ENCODE assay signal across 8 mouse cellular contexts in genomic region chr2:33847196-33847834, GRCm38 (mm10). TPM values are rescaled to one million over a fixed set of nuclear protein-coding genes. Genes with fewer than 3 reads are reported as not detected.
DNase-seq lines count a peak whose midpoint lies in the region; ATAC-seq and TF ChIP-seq lines count a peak whose summit lies in the region.
"Had no signal": no experiment of that assay in that cellular context is flagged by ENCODE, and none has a peak within 500 bp of the region (broad histone marks: within the 10 kb centered on the region; RNA-seq: fewer than 3 reads in every experiment).

No protein-coding gene starts in this region.

- ATAC-seq in granulocyte monocyte progenitor cell, adult 5-6 weeks (replicated peaks; ENCODE audit: poor library complexity, severe bottlenecking): peak; percentile 79
- no peak for ATAC-seq in liver, postnatal 0 days

- no peak for TF ChIP-seq POLR2A in CH12.LX (IDR thresholded peaks at IDR 0.05; ENCODE audit: low read depth, low read length)

- WGBS in liver, postnatal 0 days (ENCODE audit: insufficient replicate concordance): 63% methylated on average over 11 of the region's 11 CpGs

- DNase-seq in 3134 (ENCODE audit: extremely low read depth, insufficient read length, low spot score): peak; percentile 25
- peak; percentile 55 for DNase-seq in CH12.LX (ENCODE audit: extremely low read depth)
- no peak for DNase-seq in liver, postnatal 0 days
- DNase-seq in frontal cortex, postnatal 14 days (ENCODE audit: low spot score in 2 of 2): no peak
- no peak for DNase-seq in left cerebral cortex, adult 18-20 months (ENCODE audit: low spot score in 2 of 2)
- no peak for DNase-seq in frontal cortex, postnatal 25 days (ENCODE audit: low spot score in 2 of 2)
- DNase-seq: gastrocnemius, postnatal 10 days had no signal

- TF ChIP-seq RAD21 in CH12.LX (IDR thresholded peaks at IDR 0.05; ENCODE audit: low read depth, low read length): no peak

- H3K4me3 ChIP-seq in CH12.LX (replicated peaks in 1 of 3; ENCODE audit: low read depth in 2 of 3, low read length in 2 of 3, poor library complexity in 1 of 3): no peak overlapping the region
- no peak overlapping the region for H3K4me3 ChIP-seq in liver, postnatal 0 days (ENCODE audit: low read depth, low read length)

- no peaks in the 10 kb centered on the region for H3K9me3 ChIP-seq in CH12.LX (replicated peaks; ENCODE audit: low read length)
- H3K9me3 ChIP-seq in liver, postnatal 0 days (ENCODE audit: low read length): no peaks in the 10 kb centered on the region

- no peaks in the 10 kb centered on the region for H3K27me3 ChIP-seq in CH12.LX (replicated peaks)
- no peaks in the 10 kb centered on the region for H3K27me3 ChIP-seq in liver, postnatal 0 days (ENCODE audit: insufficient read depth, low read length)

- in situ Hi-C loops in CH12.LX (cut with MboI; ENCODE audit: low pct_ligation_motif_present, low pct_unique_long_range_greater_than_20kb, low sequenced_read_pairs): loop anchor here (5.0 kb wide), 1 partner anchor 40 kb away; the partner anchor contains the start of gene Mvb12b

- no peak for TF ChIP-seq CTCF in CH12.LX (conservative IDR thresholded peaks at IDR 0.05 in 1 of 2, IDR thresholded peaks at IDR 0.05 in 1 of 2; ENCODE audit: low read depth in 2 of 2, low read length in 2 of 2)
- TF ChIP-seq CTCF in liver, postnatal 0 days (IDR thresholded peaks at IDR 0.05; ENCODE audit: low read depth): no peak

- no peaks in the 10 kb centered on the region for H3K36me3 ChIP-seq in CH12.LX (replicated peaks in 1 of 2; ENCODE audit: control insufficient read depth in 1 of 2, insufficient read depth in 1 of 2, low read length in 1 of 2)
- no peaks in the 10 kb centered on the region for H3K36me3 ChIP-seq in liver, postnatal 0 days (replicated peaks; ENCODE audit: insufficient read depth, low read length)

- H3K9ac ChIP-seq in CH12.LX (ENCODE audit: insufficient read depth, low read depth): no peak overlapping the region
- H3K9ac ChIP-seq in liver, postnatal 0 days (replicated peaks): no peak overlapping the region

- no peaks in the 10 kb centered on the region for H3K79me2 ChIP-seq in CH12.LX (replicated peaks; ENCODE audit: control insufficient read depth, extremely low read depth, insufficient read depth, poor library complexity, severe bottlenecking)

- peak; percentile 45 for TF ChIP-seq EP300 in CH12.LX (IDR thresholded peaks at IDR 0.05; ENCODE audit: low read length)
- TF ChIP-seq EP300 in liver, postnatal 0 days (IDR thresholded peaks at IDR 0.05; ENCODE audit: low read depth): no peak

- H3K4me1 ChIP-seq in CH12.LX (ENCODE audit: control insufficient read depth in 1 of 2, insufficient read depth in 2 of 2): peaks cover 26 to 50% of the 10 kb centered on the region in 2 experiments
- H3K4me1 ChIP-seq in liver, postnatal 0 days (ENCODE audit: insufficient read depth): peaks cover 38% of the 10 kb centered on the region

- H3K27ac ChIP-seq in CH12.LX (ENCODE audit: insufficient read depth, low read depth): no peak overlapping the region
- H3K27ac ChIP-seq in liver, postnatal 0 days (ENCODE audit: low read depth): peak overlapping the region; percentile 41

- H3K4me2 ChIP-seq in CH12.LX (ENCODE audit: insufficient read depth, low read depth, poor library complexity, severe bottlenecking): no peak overlapping the region
- H3K4me2 ChIP-seq in liver, postnatal 0 days (ENCODE audit: low read depth, low read length): no peak overlapping the region

- dilution Hi-C loops in CH12.LX (cut with MboI; ENCODE audit: extremely low pct_ligation_motif_present, extremely low pct_unique_long_range_greater_than_20kb, low sequenced_read_pairs): no loop called here

TF ChIP-seq in CH12.LX, 34 proteins besides CTCF, POLR2A, EP300 and RAD21:
- TF ChIP-seq KAT2A (IDR thresholded peaks at IDR 0.05; ENCODE audit: insufficient replicate concordance, low read length): 0 out of 2 replicates have a peak, but pooled peaks have one; percentile 18
- 0 out of 2 replicates have a peak, but pooled peaks have one; percentile 30 for TF ChIP-seq ETS1 (conservative IDR thresholded peaks at IDR 0.05; ENCODE audit: low read depth, low read length)
- 0 out of 2 replicates have a peak, but pooled peaks have one; percentile 25 for TF ChIP-seq MXI1 (IDR thresholded peaks at IDR 0.05; ENCODE audit: low read depth, low read length)
- peak; percentile 55; the same call in 1 of the 2 replicates for TF ChIP-seq MAX (IDR thresholded peaks at IDR 0.05; ENCODE audit: low read length)
- TF ChIP-seq NELFE (IDR thresholded peaks at IDR 0.05; ENCODE audit: low read depth, low read length): no peak
- no peak for TF ChIP-seq ELF1 (IDR thresholded peaks at IDR 0.05; ENCODE audit: low read depth, low read length)
- no peak for TF ChIP-seq JUN (IDR thresholded peaks at IDR 0.05; ENCODE audit: insufficient read depth, low read depth, low read length)
- TF ChIP-seq MAFK (IDR thresholded peaks at IDR 0.05; ENCODE audit: insufficient replicate concordance, low read length): 0 out of 2 replicates have a peak, but pooled peaks have one; percentile 3
- peak; percentile 42; the same call in 1 of the 2 replicates for TF ChIP-seq SIN3A (IDR thresholded peaks at IDR 0.05; ENCODE audit: low read length)
- no peak for TF ChIP-seq USF1 (IDR thresholded peaks at IDR 0.05; ENCODE audit: low read depth, low read length)
- TF ChIP-seq IRF4 (IDR thresholded peaks at IDR 0.05; ENCODE audit: low read depth, low read length): peak; percentile 33; the same call in 1 of the 2 replicates
- TF ChIP-seq BHLHE40 (IDR thresholded peaks at IDR 0.05; ENCODE audit: low read depth, low read length): peak; percentile 44; the same call in 1 of the 2 replicates

RNA-seq across cellular contexts. Expression of gene Mvb12b, which starts 40.4 kb away (rescaled TPM):
- 11.5 and 16.7 TPM in 2 replicates for total RNA-seq in CH12.LX (2012; rRNA removed)
- total RNA-seq in CH12.LX (2014; rRNA removed): 3.0 and 3.1 TPM in 2 replicates
- polyA plus RNA-seq in CH12.LX (2012; ENCODE audit: insufficient read length, low read depth): 5.1 and 5.3 TPM in 2 replicates
- total RNA-seq in granulocyte monocyte progenitor cell, adult 5-6 weeks (2014; fragmentation: Nextera tagmentation): 46.2 and 58.5 TPM in 2 replicates
- total RNA-seq in granulocyte monocyte progenitor cell, adult 5-6 weeks (2017): 14.7 and 16.6 TPM in 2 replicates
- 7.8 and 8.1 TPM in 2 replicates for polyA plus RNA-seq in liver, postnatal 0 days (2015; fragmentation: Nextera tagmentation; extraction: Ambion mirVana)
- 10 to 100 TPM; 72.1 to 75.2 TPM for total RNA-seq in left cerebral cortex, adult 18-20 months (2021)

Comparison
In these comparisons a context has a peak if more than half of its experiments do, and no peak if none do; other contexts are left out.
1. DNase-seq: peak in 3134 (single experiment) and CH12.LX (single experiment); none in liver, postnatal 0 days (single experiment), frontal cortex, postnatal 14 days (0 of 2), left cerebral cortex, adult 18-20 months (0 of 2) and frontal cortex, postnatal 25 days (0 of 2).